8 mouse cellular contexts compared by ENCODE assay signal in genomic region chr13:63528164-63528675, GRCm38 (mm10). TPM values are rescaled to one million over a fixed set of nuclear protein-coding genes. Genes with fewer than 3 reads are reported as not detected.
DNase-seq lines count a peak whose midpoint lies in the region; ATAC-seq lines count a peak whose summit lies in the region.

No protein-coding gene starts in this region.

- no peak overlapping the region for H3K9ac ChIP-seq in lung, embryonic 15.5 days
- peak overlapping the region; percentile 42 for H3K9ac ChIP-seq in stomach, embryonic 16.5 days (ENCODE audit: low read length)

- H3K27me3 ChIP-seq in lung, embryonic 15.5 days = no peaks in the 10 kb centered on the region
- no peaks in the 10 kb centered on the region for H3K27me3 ChIP-seq in stomach, embryonic 16.5 days (ENCODE audit: control insufficient read depth, insufficient read depth, low read length)

- peak overlapping the region; percentile 63 for H3K27ac ChIP-seq in lung, embryonic 15.5 days
- peak overlapping the region; percentile 91 for H3K27ac ChIP-seq in stomach, embryonic 16.5 days (ENCODE audit: low read length)

- H3K4me1 ChIP-seq in lung, embryonic 15.5 days = peaks cover 89% of the 10 kb centered on the region
- peaks cover 66% of the 10 kb centered on the region for H3K4me1 ChIP-seq in stomach, embryonic 16.5 days (ENCODE audit: control insufficient read depth, insufficient read depth, low read length)

- no peak overlapping the region for H3K4me3 ChIP-seq in lung, embryonic 15.5 days
- no peak overlapping the region for H3K4me3 ChIP-seq in stomach, embryonic 16.5 days (replicated peaks; ENCODE audit: low read length)

- peaks cover 80% of the 10 kb centered on the region for H3K36me3 ChIP-seq in lung, embryonic 15.5 days
- peaks cover 25% of the 10 kb centered on the region for H3K36me3 ChIP-seq in stomach, embryonic 16.5 days (ENCODE audit: control insufficient read depth, insufficient read depth, low read length)

- DNase-seq in lung, adult 18-20 months = no peak
- DNase-seq in cerebellum, postnatal 25 days = peak; percentile 37 to 45
- DNase-seq in heart, postnatal 4 days = peak; percentile 14
- DNase-seq in urinary bladder, postnatal 25 days (ENCODE audit: low spot score) = no peak

- no peak overlapping the region for H3K4me2 ChIP-seq in lung, embryonic 15.5 days
- no peak overlapping the region for H3K4me2 ChIP-seq in stomach, embryonic 16.5 days (ENCODE audit: low read depth, low read length)

- WGBS in lung, embryonic 15.5 days = 23% methylated on average over 5 of the region's 5 CpGs
- WGBS in stomach, embryonic 16.5 days = 28% methylated on average over 5 of the region's 5 CpGs

- no peaks in the 10 kb centered on the region for H3K9me3 ChIP-seq in lung, embryonic 15.5 days
- H3K9me3 ChIP-seq in stomach, embryonic 16.5 days (replicated peaks; ENCODE audit: control insufficient read depth, low read length) = no peaks in the 10 kb centered on the region

- ATAC-seq in lung, embryonic 15.5 days (ENCODE audit: borderline replicate concordance, extremely low read depth, low FRiP score, low TSS enrichment) = peak; percentile 39
- ATAC-seq in megakaryocyte-erythroid progenitor cell, adult 5-6 weeks (replicated peaks; ENCODE audit: low FRiP score, low TSS enrichment, poor library complexity, severe bottlenecking) = peak; percentile 81
- ATAC-seq in stomach, embryonic 16.5 days (ENCODE audit: insufficient read depth, low FRiP score) = no peak
- no peak for ATAC-seq in frontal cortex, adult (ENCODE audit: low TSS enrichment)

RNA-seq across cellular contexts. Expression of gene Fancc, which starts 31.1 kb away (rescaled TPM):
- 25.2 and 28.7 TPM in 2 replicates for polyA plus RNA-seq in lung, embryonic 15.5 days (2015; fragmentation: Nextera tagmentation; extraction: Ambion mirVana)
- 10 to 100 TPM in 1 of 2 experiments, 1 to 10 TPM in 1; 9.7 to 11.1 TPM for total RNA-seq in heart, postnatal 4 days (2021)
- 16.9 and 21.7 TPM in 2 replicates for total RNA-seq in megakaryocyte-erythroid progenitor cell, adult 5-6 weeks (2014; fragmentation: Nextera tagmentation)
- 16.6 and 20.0 TPM in 2 replicates for total RNA-seq in megakaryocyte-erythroid progenitor cell, adult 5-6 weeks (2017)
- 21.9 and 22.0 TPM in 2 replicates for polyA plus RNA-seq in stomach, embryonic 16.5 days (2015; fragmentation: Nextera tagmentation; extraction: Ambion mirVana)

RNA-seq across cellular contexts. Expression of gene Ptch1, which starts 45.2 kb away (rescaled TPM):
- polyA plus RNA-seq in lung, embryonic 15.5 days (2015; fragmentation: Nextera tagmentation; extraction: Ambion mirVana) = 34.8 and 36.8 TPM in 2 replicates
- 10 to 100 TPM; 23.7 to 25.5 TPM for total RNA-seq in heart, postnatal 4 days (2021)
- total RNA-seq in megakaryocyte-erythroid progenitor cell, adult 5-6 weeks (2014; fragmentation: Nextera tagmentation) = 17.2 and 28.8 TPM in 2 replicates
- 13.1 and 26.9 TPM in 2 replicates for total RNA-seq in megakaryocyte-erythroid progenitor cell, adult 5-6 weeks (2017)
- polyA plus RNA-seq in stomach, embryonic 16.5 days (2015; fragmentation: Nextera tagmentation; extraction: Ambion mirVana) = 28.5 and 31.1 TPM in 2 replicates

Comparison
In these comparisons a context has a peak if more than half of its experiments do, and no peak if none do; other contexts are left out.
1. ATAC-seq: peak in lung, embryonic 15.5 days (single experiment) and megakaryocyte-erythroid progenitor cell, adult 5-6 weeks (single experiment); none in stomach, embryonic 16.5 days (single experiment) and frontal cortex, adult (single experiment).
2. DNase-seq: peak in cerebellum, postnatal 25 days (2 of 2) and heart, postnatal 4 days (single experiment); none in lung, adult 18-20 months (0 of 2) and urinary bladder, postnatal 25 days (single experiment).